Mouse (Mus musculus): Measurements from ENCODE around the gene Atp7b. TPM values are rescaled to one million over a fixed set of nuclear protein-coding genes. Genes with fewer than 3 reads are reported as not detected.

Gene Atp7b
- polyA plus RNA-seq, 1 experiment: 0.04 TPM

DNA sequence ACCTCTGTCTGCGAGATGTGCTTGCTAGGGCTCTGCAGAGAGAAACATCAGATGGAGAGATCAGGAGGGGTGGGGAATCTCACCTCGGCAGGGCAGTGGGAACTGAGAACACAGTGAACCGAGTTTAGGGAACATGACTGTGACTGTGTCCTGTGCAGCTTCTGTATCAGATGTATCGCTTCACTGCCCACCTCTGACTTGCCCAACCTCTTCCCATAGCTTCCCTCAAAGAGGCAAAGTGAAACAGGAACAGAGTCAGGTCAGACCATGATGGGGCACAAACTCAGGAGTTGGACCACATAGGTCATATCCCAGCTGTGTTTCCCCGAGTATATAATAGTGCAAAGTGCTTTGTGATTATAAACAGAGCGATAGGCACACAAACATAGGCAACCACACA is 53.7 kb downstream of the Atp7b start:
- H3K79me3 ChIP-seq (ENCODE audit: low read depth): no peaks in the 10 kb centered on the region
- H3K79me2 ChIP-seq (ENCODE audit: control insufficient read depth, insufficient read depth): no peaks in the 10 kb centered on the region
- no peak overlapping the region for H3ac ChIP-seq (ENCODE audit: control insufficient read depth, insufficient read length, low read depth)
- peaks cover 4% of the 10 kb centered on the region for H3K27me3 ChIP-seq (ENCODE audit: control insufficient read depth, insufficient read depth, insufficient read length)
- TF ChIP-seq MYOD1 (IDR thresholded peaks at IDR 0.05; ENCODE audit: control insufficient read depth, insufficient read length, low read depth): no peak
- TF ChIP-seq FOSL1 (IDR thresholded peaks at IDR 0.05; ENCODE audit: insufficient read depth, low read length, poor library complexity, severe bottlenecking): no peak
- TF ChIP-seq USF1 (IDR thresholded peaks at IDR 0.05; ENCODE audit: low read depth): no peak
- H3K36me3 ChIP-seq (ENCODE audit: control insufficient read depth, insufficient read depth): no peaks in the 10 kb centered on the region
- no peak overlapping the region for H3K4me3 ChIP-seq (ENCODE audit: insufficient read depth, poor library complexity, severe bottlenecking)

DNA sequence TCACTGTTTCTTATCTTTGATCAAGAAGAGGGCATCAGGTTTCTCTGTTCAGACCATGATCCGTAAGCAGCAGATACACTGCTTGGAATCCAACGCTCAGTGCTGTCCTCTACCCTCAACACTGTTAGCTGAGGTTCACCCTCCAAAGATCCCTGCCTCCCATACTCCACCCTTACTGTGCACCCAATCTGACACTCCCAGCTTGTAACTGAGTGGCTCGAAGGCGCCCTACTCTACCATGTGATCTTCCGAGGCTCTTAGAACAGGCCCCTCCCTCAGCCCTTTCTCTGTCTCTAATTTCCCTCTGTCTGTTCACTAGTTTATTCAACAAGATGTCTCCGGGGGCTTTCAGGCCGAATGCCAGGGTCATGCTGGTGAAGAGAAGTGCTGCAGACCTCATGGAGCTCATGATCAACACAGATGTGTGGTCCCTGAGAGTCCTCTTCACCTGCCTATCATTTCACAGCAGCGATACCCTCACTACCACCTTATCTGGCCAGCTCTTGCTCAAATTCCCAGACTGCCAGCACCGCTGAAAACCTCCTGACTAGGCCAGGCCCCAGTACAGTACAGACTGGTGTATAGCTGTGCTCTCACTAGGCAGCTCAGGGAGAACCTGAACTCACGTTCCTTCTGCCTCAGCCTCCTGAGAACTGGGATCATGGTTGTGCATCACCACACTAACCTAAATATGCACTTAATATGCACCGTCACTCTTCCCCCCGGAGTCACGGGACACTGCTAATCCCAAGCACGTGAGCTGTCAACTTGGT is 55.2 kb downstream of the Atp7b start:
- Histone ChIP-seq H3K4me3 (ENCODE audit: insufficient read depth, poor library complexity, severe bottlenecking) (no peak overlapping the region), H3ac (ENCODE audit: control insufficient read depth, insufficient read length, low read depth) (no peak overlapping the region), H3K36me3 (ENCODE audit: control insufficient read depth, insufficient read depth) (no peaks in the 10 kb centered on the region), H3K79me2 (ENCODE audit: control insufficient read depth, insufficient read depth) (no peaks in the 10 kb centered on the region), H3K79me3 (ENCODE audit: low read depth) (no peaks in the 10 kb centered on the region), H3K27me3 (ENCODE audit: control insufficient read depth, insufficient read depth, insufficient read length) (peaks cover 4% of the 10 kb centered on the region)
- no peak for TF ChIP-seq MYOD1 (IDR thresholded peaks at IDR 0.05; ENCODE audit: control insufficient read depth, insufficient read length, low read depth)
- no peak for TF ChIP-seq CTCF (IDR thresholded peaks at IDR 0.05; ENCODE audit: control insufficient read depth, insufficient read depth, insufficient read length)
- no peak for TF ChIP-seq USF1 (IDR thresholded peaks at IDR 0.05; ENCODE audit: low read depth)
- no peak for TF ChIP-seq MAX (IDR thresholded peaks at IDR 0.05)
- no peak for TF ChIP-seq MYOG (IDR thresholded peaks at IDR 0.05; ENCODE audit: control insufficient read depth, extremely low read depth, insufficient read length)
- no peak for TF ChIP-seq FOSL1 (IDR thresholded peaks at IDR 0.05; ENCODE audit: insufficient read depth, low read length, poor library complexity, severe bottlenecking)
- TF ChIP-seq CEBPB (IDR thresholded peaks at IDR 0.05; ENCODE audit: low read depth): no peak

DNA sequence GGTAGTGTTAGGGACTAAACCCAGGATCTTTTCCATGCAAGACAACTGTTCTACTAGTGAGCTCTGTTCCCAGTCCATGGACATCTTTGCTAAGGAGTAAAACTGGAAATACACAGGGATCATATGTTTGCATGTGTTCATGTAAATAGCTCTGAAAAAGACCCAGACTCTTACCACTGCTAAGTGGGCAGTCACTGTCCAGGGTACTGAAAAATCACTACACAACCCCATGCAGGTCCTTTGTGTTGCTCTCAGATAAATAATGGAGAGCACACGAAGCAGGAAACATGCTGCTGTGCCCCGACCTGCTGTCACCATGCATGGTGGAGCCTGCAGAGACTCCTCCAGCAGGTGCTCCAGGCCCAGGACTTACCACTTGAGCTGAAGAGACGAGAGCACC is 64.9 kb downstream of the Atp7b start:
- H3K36me3 ChIP-seq (ENCODE audit: control insufficient read depth, insufficient read depth): no peaks in the 10 kb centered on the region
- TF ChIP-seq FOSL1 (IDR thresholded peaks at IDR 0.05; ENCODE audit: insufficient read depth, low read length, poor library complexity, severe bottlenecking) (no peak), MYOD1 (IDR thresholded peaks at IDR 0.05; ENCODE audit: control insufficient read depth, insufficient read length, low read depth) (no peak), CEBPB (IDR thresholded peaks at IDR 0.05; ENCODE audit: low read depth) (no peak), MYOG (IDR thresholded peaks at IDR 0.05; ENCODE audit: control insufficient read depth, extremely low read depth, insufficient read length) (no peak), MAX (IDR thresholded peaks at IDR 0.05) (no peak), CTCF (IDR thresholded peaks at IDR 0.05; ENCODE audit: control insufficient read depth, insufficient read depth, insufficient read length) (no peak), USF1 (IDR thresholded peaks at IDR 0.05; ENCODE audit: low read depth) (no peak)
- no peak overlapping the region for H3ac ChIP-seq (ENCODE audit: control insufficient read depth, insufficient read length, low read depth)
- no peaks in the 10 kb centered on the region for H3K27me3 ChIP-seq (ENCODE audit: control insufficient read depth, insufficient read depth, insufficient read length)
- no peaks in the 10 kb centered on the region for H3K79me3 ChIP-seq (ENCODE audit: low read depth)
- H3K79me2 ChIP-seq (ENCODE audit: control insufficient read depth, insufficient read depth): no peaks in the 10 kb centered on the region
- H3K4me3 ChIP-seq (ENCODE audit: insufficient read depth, poor library complexity, severe bottlenecking): no peak overlapping the region

DNA sequence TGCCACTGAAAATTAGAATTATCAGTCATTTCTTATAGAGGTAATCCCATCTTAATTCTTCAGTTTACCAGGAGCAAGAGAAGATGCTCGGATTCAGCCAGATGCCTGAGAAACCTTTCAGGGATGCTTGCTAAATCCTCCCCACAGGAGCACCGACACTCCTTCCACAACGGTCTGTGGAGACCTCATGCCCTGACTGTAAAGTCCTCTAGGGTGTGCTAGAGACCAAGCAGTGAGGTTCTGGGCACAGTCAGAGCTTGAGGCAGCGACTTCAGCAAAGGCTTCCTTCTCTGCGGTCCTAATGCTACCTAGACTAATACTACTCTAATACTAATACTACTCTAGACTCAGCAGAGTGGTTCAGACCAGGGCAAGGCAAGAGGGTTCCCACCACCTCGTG is 67.9 kb downstream of the Atp7b start:
- Histone ChIP-seq H3K4me3 (ENCODE audit: insufficient read depth, poor library complexity, severe bottlenecking) (no peak overlapping the region), H3K36me3 (ENCODE audit: control insufficient read depth, insufficient read depth) (no peaks in the 10 kb centered on the region), H3K79me3 (ENCODE audit: low read depth) (no peaks in the 10 kb centered on the region), H3K79me2 (ENCODE audit: control insufficient read depth, insufficient read depth) (no peaks in the 10 kb centered on the region), H3ac (ENCODE audit: control insufficient read depth, insufficient read length, low read depth) (no peak overlapping the region), H3K27me3 (ENCODE audit: control insufficient read depth, insufficient read depth, insufficient read length) (no peaks in the 10 kb centered on the region)
- TF ChIP-seq MAX (IDR thresholded peaks at IDR 0.05): no peak
- no peak for TF ChIP-seq MYOD1 (IDR thresholded peaks at IDR 0.05; ENCODE audit: control insufficient read depth, insufficient read length, low read depth)
- no peak for TF ChIP-seq CTCF (IDR thresholded peaks at IDR 0.05; ENCODE audit: control insufficient read depth, insufficient read depth, insufficient read length)
- TF ChIP-seq MYOG (IDR thresholded peaks at IDR 0.05; ENCODE audit: control insufficient read depth, extremely low read depth, insufficient read length): no peak
- no peak for TF ChIP-seq USF1 (IDR thresholded peaks at IDR 0.05; ENCODE audit: low read depth)
- no peak for TF ChIP-seq CEBPB (IDR thresholded peaks at IDR 0.05; ENCODE audit: low read depth)
- no peak for TF ChIP-seq FOSL1 (IDR thresholded peaks at IDR 0.05; ENCODE audit: insufficient read depth, low read length, poor library complexity, severe bottlenecking)

DNA sequence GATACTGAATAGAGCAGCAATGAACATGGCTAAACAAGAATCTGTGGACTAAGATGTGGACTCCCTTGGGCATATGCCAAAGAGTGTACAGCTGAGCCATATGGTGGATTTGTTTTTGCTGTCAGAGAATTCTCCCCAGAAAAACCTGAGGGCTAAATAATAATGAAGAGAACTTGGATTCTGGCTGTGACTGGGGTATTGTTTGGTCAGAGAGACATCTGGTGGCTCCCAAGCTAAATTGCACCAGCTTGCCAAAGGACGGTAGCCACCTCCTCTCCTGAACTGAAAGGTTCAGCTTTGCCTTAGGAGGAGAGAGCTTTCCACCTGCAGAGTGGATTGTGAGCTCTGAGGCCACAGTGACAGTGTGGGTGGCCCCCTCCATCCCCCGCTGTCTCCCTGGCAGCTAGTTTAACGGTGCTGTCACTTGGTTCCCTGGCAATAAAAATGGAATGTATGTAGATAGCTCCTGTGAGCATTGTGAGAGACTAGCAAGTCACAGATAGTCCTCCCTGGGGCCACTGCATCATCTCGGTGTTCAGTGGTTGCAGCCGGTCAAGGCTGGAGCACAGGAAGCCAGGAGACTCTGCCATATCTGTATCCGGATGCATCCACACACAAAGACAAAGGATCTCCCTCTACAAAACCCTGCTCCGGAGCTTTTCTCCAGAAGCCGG is 78.3 kb downstream of the Atp7b start:
- H3K27me3 ChIP-seq (ENCODE audit: control insufficient read depth, insufficient read depth, insufficient read length): no peaks in the 10 kb centered on the region
- TF ChIP-seq MYOG (IDR thresholded peaks at IDR 0.05; ENCODE audit: control insufficient read depth, extremely low read depth, insufficient read length) (no peak), CEBPB (IDR thresholded peaks at IDR 0.05; ENCODE audit: low read depth) (no peak), USF1 (IDR thresholded peaks at IDR 0.05; ENCODE audit: low read depth) (no peak)
- no peaks in the 10 kb centered on the region for H3K79me3 ChIP-seq (ENCODE audit: low read depth)
- H3ac ChIP-seq (ENCODE audit: control insufficient read depth, insufficient read length, low read depth): no peak overlapping the region
- H3K36me3 ChIP-seq (ENCODE audit: control insufficient read depth, insufficient read depth): no peaks in the 10 kb centered on the region
- H3K79me2 ChIP-seq (ENCODE audit: control insufficient read depth, insufficient read depth): no peaks in the 10 kb centered on the region
- H3K4me3 ChIP-seq (ENCODE audit: insufficient read depth, poor library complexity, severe bottlenecking): no peak overlapping the region

DNA sequence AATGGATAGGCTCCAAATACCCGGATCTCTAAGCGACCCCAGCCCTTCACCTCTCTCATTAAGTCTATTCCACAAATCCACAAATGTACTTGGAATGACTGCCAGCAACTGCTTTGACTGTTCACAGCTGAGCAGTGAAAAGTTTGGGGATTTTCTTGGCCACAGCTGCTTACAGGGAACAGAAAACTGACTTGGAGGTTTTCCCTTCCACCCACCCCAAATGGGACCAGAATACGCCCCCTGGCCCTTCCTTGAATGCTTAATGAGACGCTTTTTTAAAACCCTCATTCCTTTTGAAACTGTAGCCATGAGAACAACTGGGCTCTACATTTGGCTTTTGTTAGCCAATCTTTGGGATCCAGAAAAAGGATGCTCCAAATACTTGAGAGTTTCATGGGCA is 81.9 kb downstream of the Atp7b start:
- H3K79me2 ChIP-seq (ENCODE audit: control insufficient read depth, insufficient read depth): no peaks in the 10 kb centered on the region
- no peak overlapping the region for H3K4me3 ChIP-seq (ENCODE audit: insufficient read depth, poor library complexity, severe bottlenecking)
- H3K36me3 ChIP-seq (ENCODE audit: control insufficient read depth, insufficient read depth): no peaks in the 10 kb centered on the region
- TF ChIP-seq MAX (IDR thresholded peaks at IDR 0.05) (no peak), MYOD1 (IDR thresholded peaks at IDR 0.05; ENCODE audit: control insufficient read depth, insufficient read length, low read depth) (no peak), MYOG (IDR thresholded peaks at IDR 0.05; ENCODE audit: control insufficient read depth, extremely low read depth, insufficient read length) (no peak), CTCF (IDR thresholded peaks at IDR 0.05; ENCODE audit: control insufficient read depth, insufficient read depth, insufficient read length) (no peak), USF1 (IDR thresholded peaks at IDR 0.05; ENCODE audit: low read depth) (no peak), FOSL1 (IDR thresholded peaks at IDR 0.05; ENCODE audit: insufficient read depth, low read length, poor library complexity, severe bottlenecking) (no peak), CEBPB (IDR thresholded peaks at IDR 0.05; ENCODE audit: low read depth) (no peak)
- H3K79me3 ChIP-seq (ENCODE audit: low read depth): no peaks in the 10 kb centered on the region
- H3K27me3 ChIP-seq (ENCODE audit: control insufficient read depth, insufficient read depth, insufficient read length): no peaks in the 10 kb centered on the region
- no peak overlapping the region for H3ac ChIP-seq (ENCODE audit: control insufficient read depth, insufficient read length, low read depth)

All from C2C12 (cell line).